Mouse (Mus musculus) kidney, embryonic 15.5 days (tissue): ENCODE measurements around the gene Nipa2. TPM values are rescaled to one million over a fixed set of nuclear protein-coding genes. Genes with fewer than 3 reads are reported as not detected.

Experiments used
- polyA plus RNA-seq: library from polyadenylated mRNA; unstranded; fragments of >200 nt; fragmentation: Nextera tagmentation; extraction: Ambion mirVana; gene quantifications from 2 replicates; pipeline ENCODE4 v1.2.1, GENCODE M21; 2015

Gene Nipa2
- polyA plus RNA-seq, 1 experiment from 2014 or later = 45.5 TPM

Other genes with a start within 250 kb of the Nipa2 start
- gene Siglech, start 194.3 kb downstream of the Nipa2 start, polyA plus RNA-seq = 0.19 and 0.21 TPM in 2 replicates
- 30.7 and 34.1 TPM in 2 replicates for gene Tubgcp5, start 168.3 kb downstream of the Nipa2 start, polyA plus RNA-seq
- gene Cyfip1, start 120.7 kb downstream of the Nipa2 start, polyA plus RNA-seq = 106 and 112 TPM in 2 replicates
- 5.8 and 6.5 TPM in 2 replicates for gene Nipa1, start 57.5 kb upstream of the Nipa2 start, polyA plus RNA-seq
- 24.3 and 24.8 TPM in 2 replicates for gene Herc2, start 87.7 kb upstream of the Nipa2 start, polyA plus RNA-seq